Mouse (Mus musculus) brain, embryonic 14.5 days (tissue): ENCODE measurements around the gene Nat8l.

ENCODE experiments used
- CTCF ChIP-seq: fragments of 200-500 bp; IDR thresholded peaks from 2 replicates; pipeline ENCODE4 v1.5.1; 2012; ENCODE audit warnings: inconsistent platforms, mild to moderate bottlenecking, moderate library complexity, borderline replicate concordance; ENCODE audit not compliant: insufficient read depth, insufficient read length; ENCODE audit errors: extremely low read depth
- POLR2A ChIP-seq: fragments of 200-500 bp; IDR thresholded peaks from 2 replicates; pipeline ENCODE4 v1.6.1; 2012; ENCODE audit warnings: mild to moderate bottlenecking, inconsistent platforms, borderline replicate concordance; ENCODE audit not compliant: poor library complexity, insufficient read depth, insufficient read length, severe bottlenecking; ENCODE audit errors: extremely low read depth

DNA sequence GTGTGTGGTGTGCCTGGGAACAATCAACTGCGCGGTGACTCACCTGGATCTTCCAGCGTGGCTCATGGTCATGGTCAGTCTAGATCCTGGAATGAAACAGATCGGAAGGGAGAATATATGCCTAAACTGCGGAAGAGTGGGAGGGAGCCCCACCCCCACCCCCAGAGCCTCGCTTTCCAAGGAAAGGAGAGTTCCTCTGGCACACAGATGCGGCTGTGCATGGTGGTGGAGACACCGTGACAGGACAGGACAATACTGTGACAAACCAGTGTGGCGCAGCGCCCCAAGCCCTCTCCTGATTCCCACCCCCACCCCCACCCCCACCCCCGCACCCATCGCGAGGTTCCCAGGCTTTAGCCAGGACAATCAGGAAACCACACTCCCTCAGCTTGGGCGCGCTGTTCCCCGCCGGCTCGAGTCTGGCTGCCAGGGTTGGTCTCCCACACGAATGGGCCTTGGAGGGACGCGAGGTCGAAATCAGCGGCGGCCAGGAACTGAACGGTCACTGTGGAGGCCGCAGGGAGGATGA lies 13.0 kb upstream of the Nat8l start:
- TF ChIP-seq CTCF, result no peak
- TF ChIP-seq POLR2A, result no peak
